ENCODE assay signal across 7 mouse cellular contexts in genomic region chr19:47259581-47259980, GRCm38 (mm10).
DNase-seq lines count a peak whose midpoint lies in the region; ATAC-seq and TF ChIP-seq lines count a peak whose summit lies in the region.

No protein-coding gene starts in this region.

- no peak overlapping the region for H3K4me3 ChIP-seq in spleen, adult 2 months (ENCODE audit: extremely low read depth, insufficient read depth, insufficient read length)
- H3K4me3 ChIP-seq in lung, embryonic 14.5 days (ENCODE audit: low read depth, low read length) = no peak overlapping the region

- peak in 1 of 2 experiments; percentile 22 for DNase-seq in spleen, adult 2 months (ENCODE audit: low read depth in 1 of 2, low spot score in 2 of 2)
- DNase-seq in spleen, postnatal 4 days (ENCODE audit: low spot score in 2 of 2) = no peak
- DNase-seq in cerebellum, postnatal 36 days = peak; percentile 51 to 63
- peak; percentile 48 for DNase-seq in induced T-regulatory cell, adult 2 months (ENCODE audit: low read depth)
- DNase-seq in lung, embryonic 14.5 days = peak; percentile 74
- DNase-seq in thymus, postnatal 25 days = peak; percentile 33
- no peak for DNase-seq in adrenal gland, postnatal 4 days (ENCODE audit: low spot score in 2 of 2)

- WGBS in spleen, adult 2 months = 32% methylated on average over 5 of the region's 5 CpGs
- WGBS in lung, embryonic 14.5 days = 12% methylated on average over 5 of the region's 5 CpGs

- no peaks in the 10 kb centered on the region for H3K36me3 ChIP-seq in spleen, adult 2 months (ENCODE audit: control insufficient read depth, insufficient read depth, low read length)
- H3K36me3 ChIP-seq in lung, embryonic 14.5 days (ENCODE audit: insufficient read depth) = peaks cover 4% of the 10 kb centered on the region; the same call in 1 of the 2 replicates

- H3K27me3 ChIP-seq in spleen, adult 2 months (ENCODE audit: control insufficient read depth, insufficient read depth, low read length) = no peaks in the 10 kb centered on the region
- H3K27me3 ChIP-seq in lung, embryonic 14.5 days (ENCODE audit: insufficient read depth, low read length) = peaks cover 5% of the 10 kb centered on the region; the same call in 1 of the 2 replicates

- peak; percentile 18; the same call in 1 of the 2 replicates for ATAC-seq in lung, embryonic 14.5 days (ENCODE audit: insufficient read depth)

- TF ChIP-seq CTCF in spleen, adult 2 months (IDR thresholded peaks at IDR 0.05; ENCODE audit: extremely low read depth, insufficient read depth, insufficient read length, insufficient replicate concordance) = peak; percentile 55; the same call in 1 of the 2 replicates
- peak; percentile 81 for TF ChIP-seq CTCF in lung, embryonic 14.5 days (IDR thresholded peaks at IDR 0.05; ENCODE audit: low read depth)

- no peak overlapping the region for H3K27ac ChIP-seq in spleen, adult 2 months (ENCODE audit: insufficient read depth, low read length)
- no peak overlapping the region for H3K27ac ChIP-seq in lung, embryonic 14.5 days (ENCODE audit: low read depth)

- no peak overlapping the region for H3K9ac ChIP-seq in lung, embryonic 14.5 days

- H3K4me1 ChIP-seq in spleen, adult 2 months (ENCODE audit: control insufficient read depth, insufficient read depth, insufficient read length) = peaks cover 4% of the 10 kb centered on the region; the same call in 1 of the 2 replicates
- H3K4me1 ChIP-seq in lung, embryonic 14.5 days (ENCODE audit: insufficient read depth) = no peaks in the 10 kb centered on the region

- no peak overlapping the region for H3K4me2 ChIP-seq in lung, embryonic 14.5 days

- no peaks in the 10 kb centered on the region for H3K9me3 ChIP-seq in lung, embryonic 14.5 days (ENCODE audit: low read depth, low read length)

- TF ChIP-seq POLR2A in spleen, adult 2 months (IDR thresholded peaks at IDR 0.05; ENCODE audit: low read depth, low read length) = no peak

Comparison
In these comparisons a context has a peak if more than half of its experiments do, and no peak if none do; other contexts are left out.
1. DNase-seq: peak in cerebellum, postnatal 36 days (2 of 2), induced T-regulatory cell, adult 2 months (single experiment), lung, embryonic 14.5 days (single experiment) and thymus, postnatal 25 days (single experiment); none in spleen, postnatal 4 days (0 of 2) and adrenal gland, postnatal 4 days (0 of 2).